Mouse (Mus musculus) heart, embryonic 14.5 days (tissue): ENCODE results near the gene Usp35. TPM values are rescaled to one million over a fixed set of nuclear protein-coding genes. Genes with fewer than 3 reads are reported as not detected.

Source experiments
- ATAC-seq: fragments of 200-750 bp; cut with Nextera tagmentation; 2 replicates; pipeline ENCODE4 v1.8.0; 2017; ENCODE audit warnings: low read depth, moderate TSS enrichment; ENCODE audit not compliant: insufficient number of reproducible peaks, insufficient read depth, low FRiP score
- H3K27ac ChIP-seq, 2 experiments: fragments of 200-500 bp in 1 of 2; fragments of 300-500 bp in 1 of 2; sonication (generic) in 1 of 2; replicated peaks in 1 of 2; 2 replicates each; pipeline ENCODE4 v1.5.1; 2012 to 2014; ENCODE audit warnings: low read depth in 2 of 2, low read length in 2 of 2, control low read depth in 1 of 2, mild to moderate bottlenecking in 1 of 2, mixed read lengths in 1 of 2; ENCODE audit not compliant: control insufficient read depth in 1 of 2, insufficient read depth in 1 of 2
- H3K27me3 ChIP-seq: fragments of 300-500 bp; sonication (generic); 2 replicates; pipeline ENCODE4 v1.6.1; 2014; ENCODE audit warnings: mild to moderate bottlenecking, low read length, control low read depth; ENCODE audit not compliant: control insufficient read depth, insufficient read depth
- H3K36me3 ChIP-seq: fragments of 300-500 bp; sonication (generic); 2 replicates; pipeline ENCODE4 v1.6.1; 2014; ENCODE audit warnings: mild to moderate bottlenecking, control low read depth, low read length, mixed read lengths; ENCODE audit not compliant: control insufficient read depth, insufficient read depth
- H3K4me1 ChIP-seq, 2 experiments: fragments of 200-500 bp in 1 of 2; fragments of 300-500 bp in 1 of 2; sonication (generic) in 1 of 2; 2 replicates each; pipeline ENCODE4 v1.6.1; 2012 to 2014; ENCODE audit warnings: low read length in 2 of 2, control low read depth in 1 of 2, mixed read lengths in 1 of 2; ENCODE audit not compliant: control insufficient read depth in 2 of 2, insufficient read depth in 2 of 2
- H3K4me2 ChIP-seq: fragments of 300-500 bp; sonication (generic); 2 replicates; pipeline ENCODE4 v1.6.1; 2014; ENCODE audit warnings: mild to moderate bottlenecking, low read length
- H3K4me3 ChIP-seq, 2 experiments: fragments of 200-500 bp in 1 of 2; fragments of 300-500 bp in 1 of 2; sonication (generic) in 1 of 2; 2 replicates each; pipeline ENCODE4 v1.5.1; 2012 to 2014; ENCODE audit warnings: low read length in 2 of 2, mild to moderate bottlenecking in 2 of 2, control low read depth in 1 of 2, low read depth in 1 of 2, moderate library complexity in 1 of 2; ENCODE audit not compliant: control insufficient read depth in 1 of 2, insufficient read depth in 1 of 2
- H3K9ac ChIP-seq: fragments of 300-500 bp; sonication (generic); 2 replicates; pipeline ENCODE4 v1.6.1; 2014; ENCODE audit warnings: mild to moderate bottlenecking, low read length
- H3K9me3 ChIP-seq: fragments of 300-500 bp; sonication (generic); 2 replicates; pipeline ENCODE4 v1.6.1; 2016; ENCODE audit warnings: low read length, control low read depth; ENCODE audit not compliant: control insufficient read depth
- WGBS: fragments of 180-500 bp; shearing (Covaris S2); extraction: QIAGEN DNeasy Blood & Tissue Kit; methylation state at CpG from one replicate; pipeline ENCODE4 v1.1.7; 2014; 5-methylcytosine and 5-hydroxymethylcytosine counted together
- polyA plus RNA-seq: library from polyadenylated mRNA; unstranded; fragments of >200 nt; fragmentation: Nextera tagmentation; extraction: Ambion mirVana; gene quantifications from 2 replicates; pipeline ENCODE4 v1.2.1, GENCODE M21; 2014

Gene Usp35
- polyA plus RNA-seq, 1 experiment from 2014 or later, result 1.6 TPM

- 93% methylated on average over 2 of the region's 2 CpGs for WGBS
- peaks cover 98% of the 10 kb centered on the region for H3K36me3 ChIP-seq
Measured at GRCm38 (mm10) chr7:97306813-97307212, 25.0 kb downstream of the Usp35 start.

DNA sequence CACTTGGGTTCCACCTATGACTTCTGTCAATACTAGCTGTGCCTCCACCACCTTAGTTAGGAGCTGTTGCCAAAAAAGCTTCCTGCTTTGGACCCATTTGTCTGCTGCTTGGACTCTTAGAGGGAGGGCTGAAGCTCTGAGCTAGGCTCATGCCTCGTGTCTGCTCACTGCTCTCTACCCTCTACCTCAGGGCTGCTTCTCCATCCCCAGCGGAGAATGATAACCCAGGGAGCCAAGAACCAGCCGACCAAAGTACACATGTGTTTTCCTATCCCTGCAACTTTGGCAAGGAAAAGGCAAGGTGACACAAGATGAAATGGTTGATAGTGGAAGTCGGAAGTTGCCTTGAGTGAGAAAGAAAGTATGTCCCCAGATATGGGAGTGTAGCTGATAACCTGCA, 26.6 kb downstream of the Usp35 start:
- no peak overlapping the region for H3K27ac ChIP-seq
- H3K4me3 ChIP-seq, result no peak overlapping the region
- no peaks in the 10 kb centered on the region for H3K9me3 ChIP-seq
- no peak overlapping the region for H3K4me2 ChIP-seq
- no peak overlapping the region for H3K9ac ChIP-seq
- H3K4me1 ChIP-seq, result 0 out of 4 replicates have a peak, but pooled peaks cover 0 to 4% of the 10 kb centered on the region in 2 experiments
- peaks cover 98% of the 10 kb centered on the region for H3K36me3 ChIP-seq
- 71% methylated on average over 4 of the region's 4 CpGs for WGBS
- no peaks in the 10 kb centered on the region for H3K27me3 ChIP-seq
- no peak for ATAC-seq

More at GRCm38 (mm10) chr7:97306813-97307212, 25.0 kb downstream of the Usp35 start:
- Histone ChIP-seq H3K9me3 (no peaks in the 10 kb centered on the region), H3K27me3 (no peaks in the 10 kb centered on the region), H3K4me1 (no peaks in the 10 kb centered on the region), H3K9ac (no peak overlapping the region), H3K27ac (no peak overlapping the region), H3K4me3 (no peak overlapping the region), H3K4me2 (no peak overlapping the region)
- no peak for ATAC-seq

GRCm38 (mm10) chr7:97304471-97304870, 27.3 kb downstream of the Usp35 start:
- Histone ChIP-seq H3K4me3 (no peak overlapping the region), H3K4me1 (0 out of 4 replicates have a peak, but pooled peaks cover 0 to 4% of the 10 kb centered on the region in 2 experiments), H3K4me2 (no peak overlapping the region), H3K36me3 (peaks cover 91% of the 10 kb centered on the region), H3K27ac (no peak overlapping the region), H3K27me3 (no peaks in the 10 kb centered on the region), H3K9ac (no peak overlapping the region), H3K9me3 (no peaks in the 10 kb centered on the region)
- no peak for ATAC-seq

DNA sequence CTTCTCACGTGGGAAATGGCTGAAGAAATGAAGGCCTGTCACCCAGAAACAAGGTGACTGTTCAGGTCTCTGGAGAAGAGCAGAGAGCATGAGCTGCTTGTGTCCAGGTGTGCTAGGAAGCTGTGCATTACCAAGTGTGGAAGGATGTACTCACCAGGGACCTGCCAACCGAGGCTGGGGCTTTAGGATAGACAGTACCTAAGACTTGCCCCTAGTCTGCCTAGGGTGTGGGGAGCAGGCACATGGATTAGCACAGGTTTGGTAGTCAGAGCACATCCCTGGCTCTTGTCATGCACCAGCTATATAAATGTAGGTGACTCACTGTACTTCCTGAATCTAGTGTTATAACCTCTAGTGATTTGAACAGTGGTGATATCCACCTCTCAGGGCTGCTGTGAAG, 28.2 kb downstream of the Usp35 start:
- no peak for ATAC-seq
- Histone ChIP-seq H3K36me3 (peaks cover 91% of the 10 kb centered on the region), H3K4me2 (no peak overlapping the region), H3K27me3 (no peaks in the 10 kb centered on the region), H3K4me1 (0 out of 4 replicates have a peak, but pooled peaks cover 0 to 4% of the 10 kb centered on the region in 2 experiments), H3K9ac (no peak overlapping the region), H3K9me3 (no peaks in the 10 kb centered on the region), H3K27ac (no peak overlapping the region), H3K4me3 (no peak overlapping the region)
- WGBS, result 77% methylated on average over 2 of the region's 2 CpGs

DNA sequence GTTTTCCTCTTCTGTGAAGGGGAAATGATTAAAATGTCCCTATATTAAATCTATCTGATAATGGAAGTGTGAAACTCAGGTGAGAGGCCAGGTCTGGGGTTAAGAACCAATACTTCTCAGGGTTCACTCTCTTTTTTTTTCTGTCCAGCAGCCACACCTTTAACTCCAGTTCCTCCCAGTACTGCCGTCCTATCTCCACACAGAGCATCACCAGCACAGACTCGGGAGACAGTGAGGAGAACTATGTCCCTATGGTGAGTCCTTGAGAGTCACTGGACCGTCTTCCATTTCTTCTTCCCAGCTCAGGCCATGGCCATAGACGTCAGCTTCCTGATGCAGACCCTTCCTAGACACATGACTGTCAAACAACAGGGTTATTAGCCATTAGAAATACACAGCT, 28.9 kb downstream of the Usp35 start:
- ATAC-seq, result no peak
- Histone ChIP-seq H3K4me2 (no peak overlapping the region), H3K27me3 (no peaks in the 10 kb centered on the region), H3K9me3 (no peaks in the 10 kb centered on the region), H3K4me3 (no peak overlapping the region), H3K4me1 (0 out of 4 replicates have a peak, but pooled peaks cover 0 to 4% of the 10 kb centered on the region in 2 experiments), H3K27ac (no peak overlapping the region), H3K9ac (no peak overlapping the region), H3K36me3 (peaks cover 84% of the 10 kb centered on the region)
- 84% methylated on average over 4 of the region's 4 CpGs for WGBS

GRCm38 (mm10) chr7:97302261-97302660, 29.6 kb downstream of the Usp35 start:
- Histone ChIP-seq H3K9me3 (no peaks in the 10 kb centered on the region), H3K4me3 (no peak overlapping the region), H3K36me3 (peaks cover 79% of the 10 kb centered on the region), H3K27ac (no peak overlapping the region), H3K27me3 (no peaks in the 10 kb centered on the region), H3K4me1 (0 out of 4 replicates have a peak, but pooled peaks cover 0 to 4% of the 10 kb centered on the region in 2 experiments), H3K9ac (no peak overlapping the region), H3K4me2 (no peak overlapping the region)
- 83% methylated on average over 4 of the region's 4 CpGs for WGBS
- no peak for ATAC-seq

GRCm38 (mm10) chr7:97301321-97301720, 30.5 kb downstream of the Usp35 start:
- 0 out of 4 replicates have a peak, but pooled peaks cover 0 to 4% of the 10 kb centered on the region in 2 experiments for H3K4me1 ChIP-seq
- peaks cover 69% of the 10 kb centered on the region for H3K36me3 ChIP-seq
- no peak overlapping the region for H3K4me2 ChIP-seq
- H3K27ac ChIP-seq, result no peak overlapping the region
- 83% methylated on average over 8 of the region's 8 CpGs for WGBS
- H3K9ac ChIP-seq, result no peak overlapping the region
- no peaks in the 10 kb centered on the region for H3K9me3 ChIP-seq
- H3K4me3 ChIP-seq, result no peak overlapping the region
- ATAC-seq, result no peak
- H3K27me3 ChIP-seq, result no peaks in the 10 kb centered on the region

- Histone ChIP-seq H3K4me2 (no peak overlapping the region), H3K27ac (no peak overlapping the region), H3K9ac (no peak overlapping the region), H3K9me3 (no peaks in the 10 kb centered on the region), H3K4me3 (no peak overlapping the region), H3K36me3 (peaks cover 65% of the 10 kb centered on the region), H3K27me3 (no peaks in the 10 kb centered on the region), H3K4me1 (0 out of 4 replicates have a peak, but pooled peaks cover 0 to 4% of the 10 kb centered on the region in 2 experiments)
- ATAC-seq, result no peak
- 67% methylated on average over 2 of the region's 2 CpGs for WGBS
Measured at GRCm38 (mm10) chr7:97300914-97301313, 30.9 kb downstream of the Usp35 start.
